Mouse (Mus musculus) cerebellum, adult 18-20 months (tissue): ENCODE data around the gene Pcbd1.
A peak's percentile ranks its signal among the peaks of the same experiment; 100 is the strongest.

Source experiments
- DNase-seq, 2 experiments: peaks; one replicate each; pipeline ENCODE4 v3.0.0; 2021

Pcbd1 gene

DNA sequence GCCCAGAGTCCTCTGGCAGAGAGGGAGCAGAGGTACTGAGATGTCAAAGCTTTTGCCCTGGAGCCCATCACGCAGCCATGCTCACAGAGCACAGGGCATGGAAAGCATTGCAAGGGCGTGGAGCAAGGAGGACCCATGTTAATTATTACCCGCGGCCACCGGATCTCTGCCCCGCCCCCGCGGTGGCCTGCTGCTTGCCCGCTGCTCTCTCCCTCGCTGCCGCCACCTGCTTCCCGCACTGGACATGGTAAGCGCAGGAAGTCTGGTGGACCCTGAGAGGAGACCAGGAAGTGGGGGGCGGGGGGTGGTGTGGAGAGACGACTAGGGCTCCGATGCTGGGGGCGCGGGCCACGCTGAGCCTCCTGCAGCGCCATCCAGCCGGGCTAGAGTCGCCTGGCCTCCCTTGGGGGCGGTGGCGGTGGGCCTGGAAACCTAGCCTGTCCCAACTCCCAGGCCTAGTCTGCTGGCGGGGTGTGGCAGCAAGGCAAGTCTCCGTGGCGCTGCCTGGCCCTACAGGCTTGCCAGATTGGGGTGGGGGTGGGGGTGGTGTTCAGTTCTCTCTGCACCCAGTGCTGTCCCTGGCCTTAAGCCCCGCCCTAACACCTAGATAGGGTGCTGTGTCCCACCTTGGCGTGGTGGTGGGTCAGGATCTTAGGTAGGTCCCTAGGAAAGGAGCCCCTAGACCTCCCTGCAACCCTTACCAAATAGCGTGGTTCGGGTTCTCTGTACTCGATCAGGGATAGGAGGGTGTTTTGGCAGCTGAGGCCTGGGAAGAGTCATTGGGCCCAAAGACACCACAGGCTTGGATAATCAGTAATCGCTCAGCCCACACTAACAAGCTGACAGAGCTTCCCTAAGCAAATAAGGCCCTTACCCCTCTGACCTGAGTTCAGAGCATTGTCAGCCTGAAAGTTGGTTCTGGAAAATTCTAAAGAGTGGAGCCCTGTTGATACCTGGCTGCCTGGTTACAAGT lies at the start of gene Pcbd1:
Gene Pcbd1, plus strand, starts transcription at position 162 of the 973 bp plus-strand sequence.
- DNase-seq: peak; percentile 62 to 66

DNA sequence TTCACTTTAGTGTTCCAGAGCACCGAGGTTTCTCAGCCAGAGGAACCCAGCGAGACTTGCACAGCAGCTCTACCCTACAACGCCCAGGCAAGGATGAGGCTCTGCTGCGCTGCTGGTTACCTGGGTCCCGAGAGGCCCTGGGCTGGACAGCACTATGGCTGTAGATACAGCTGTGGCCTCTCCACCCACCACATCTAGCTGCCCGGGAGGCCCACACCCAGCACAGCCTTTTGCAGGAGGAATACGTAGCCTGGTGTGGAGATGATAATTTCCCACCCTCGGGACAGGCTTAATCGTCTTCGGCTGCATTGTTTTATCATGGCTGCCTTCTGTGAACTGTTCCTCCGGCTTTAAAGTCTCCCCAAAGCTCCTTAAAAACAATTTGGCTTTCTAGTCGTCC lies 49.5 kb upstream of the Pcbd1 start:
- no peak for DNase-seq

DNA sequence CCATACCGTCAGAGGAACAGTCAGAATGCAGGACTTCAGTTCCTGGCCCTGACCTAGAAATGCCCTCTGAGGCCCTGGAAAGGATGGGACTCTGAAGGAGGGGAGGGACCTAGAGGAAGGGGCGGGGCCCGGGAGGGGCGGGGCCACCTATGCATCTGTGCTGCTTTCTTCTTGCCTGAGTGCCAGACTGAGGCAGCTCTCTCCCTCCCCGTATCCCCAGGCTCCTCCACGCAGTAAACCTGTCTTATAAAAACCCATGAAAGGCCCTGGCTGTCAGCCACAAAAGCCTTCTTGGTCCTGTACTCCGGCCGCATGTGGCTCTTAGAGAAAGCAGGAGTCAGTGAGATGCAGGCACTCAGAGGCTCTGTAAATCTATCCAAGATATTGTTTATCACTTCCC lies 44.0 kb upstream of the Pcbd1 start:
- no peak for DNase-seq

DNA sequence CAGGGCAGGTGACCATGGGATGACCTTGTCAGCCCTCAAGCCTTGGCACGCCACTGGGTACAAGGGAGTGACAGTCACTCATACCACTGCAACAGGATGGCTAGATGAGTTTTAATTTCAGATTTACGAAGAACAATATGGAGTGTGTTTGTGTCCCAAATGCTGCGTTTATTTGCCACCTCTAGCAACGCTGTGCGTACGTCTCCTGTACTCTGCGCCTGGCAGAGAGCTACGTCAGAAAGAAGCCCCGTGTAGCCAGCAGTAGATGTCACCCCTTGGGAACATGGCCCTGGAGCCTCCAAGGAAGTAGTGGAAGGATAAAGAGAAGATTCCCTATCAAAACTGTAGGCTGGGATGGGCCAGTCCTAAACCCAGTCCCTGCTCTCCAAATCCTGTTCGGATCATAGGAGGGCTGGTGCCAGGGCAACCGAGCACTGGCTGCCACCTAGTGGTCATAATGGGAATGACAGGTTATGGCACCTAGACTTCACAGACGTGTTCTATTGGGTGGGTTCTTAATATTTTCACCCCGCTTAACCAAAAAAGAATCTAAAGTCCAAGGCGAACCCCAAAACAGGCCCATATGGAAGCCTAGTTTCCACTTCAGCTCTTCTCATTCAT lies 37.0 kb upstream of the Pcbd1 start:
- DNase-seq: peak; percentile 73 to 85

DNA sequence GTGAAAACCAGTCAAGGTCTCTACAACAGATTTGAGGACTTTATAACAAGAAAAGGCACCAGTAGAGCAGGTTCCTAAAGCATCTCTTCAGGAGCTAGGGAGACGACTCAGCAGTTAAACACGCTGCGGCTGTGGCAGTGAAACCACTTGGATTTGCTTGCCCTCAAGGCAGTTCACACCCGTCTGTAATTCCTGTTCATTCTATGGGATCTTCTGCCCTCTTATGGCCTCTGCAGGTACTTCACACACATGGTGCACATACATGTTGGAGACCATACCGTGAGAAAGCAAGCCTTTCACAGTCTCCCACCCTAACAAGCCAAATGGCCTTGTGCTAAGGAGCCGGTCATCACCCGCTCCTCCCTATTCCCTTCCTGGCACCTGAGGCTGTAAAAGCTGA lies 32.5 kb upstream of the Pcbd1 start:
- DNase-seq: no peak

GRCm38 (mm10) chr10:61059101-61059500 lies 30.0 kb upstream of the Pcbd1 start:
- DNase-seq: no peak

- DNase-seq: no peak
Observed at GRCm38 (mm10) chr10:61059543-61060110, 29.5 kb upstream of the Pcbd1 start.

DNA sequence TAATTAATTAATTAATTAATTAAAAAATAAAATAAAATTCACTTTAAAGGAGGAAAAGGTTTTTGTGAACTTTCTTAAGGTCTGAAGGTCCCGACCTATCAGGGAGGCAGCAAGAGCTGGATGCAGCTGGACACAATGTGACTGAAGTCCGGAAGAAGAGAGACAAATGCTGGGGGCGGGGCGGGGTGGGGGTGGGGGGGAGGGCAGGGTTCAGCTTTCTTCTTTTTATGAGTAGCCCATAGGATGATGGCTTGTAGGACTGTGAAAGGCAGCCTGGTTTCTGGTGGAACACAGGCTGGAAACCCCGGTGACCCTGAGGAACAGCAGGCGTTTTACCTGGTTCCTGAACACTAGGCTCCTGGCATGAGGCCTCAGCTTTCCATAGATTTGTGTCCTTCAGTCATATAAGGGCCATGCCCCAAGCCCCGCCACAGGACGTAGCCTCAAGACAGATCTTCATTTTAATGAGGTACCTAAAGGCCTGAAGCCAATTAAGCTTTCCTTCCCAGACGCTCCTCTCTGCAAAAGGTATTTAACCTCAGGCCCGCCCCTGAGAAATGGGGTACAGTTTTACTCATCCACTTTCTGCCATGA lies 25.8 kb upstream of the Pcbd1 start:
- no peak for DNase-seq

DNA sequence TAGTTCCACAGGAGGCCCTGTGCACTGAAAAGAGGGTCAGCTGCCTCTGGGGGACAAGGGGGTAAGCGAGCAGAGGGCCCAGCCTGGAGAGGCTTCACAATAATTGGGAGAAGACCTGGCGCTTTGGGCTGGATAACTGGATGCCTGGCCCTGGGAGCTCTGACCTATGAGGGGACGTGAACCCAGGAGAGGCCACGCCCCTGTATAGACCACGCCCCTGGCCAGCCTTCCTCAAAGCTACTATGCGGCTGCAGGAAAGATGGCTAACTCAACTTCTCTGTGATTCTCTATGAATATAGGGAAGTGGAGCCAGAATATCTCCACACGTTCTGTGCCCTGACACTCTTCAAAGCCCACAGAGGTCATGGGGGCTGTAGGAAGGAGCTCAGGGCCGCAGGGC lies 24.5 kb upstream of the Pcbd1 start:
- no peak for DNase-seq

DNA sequence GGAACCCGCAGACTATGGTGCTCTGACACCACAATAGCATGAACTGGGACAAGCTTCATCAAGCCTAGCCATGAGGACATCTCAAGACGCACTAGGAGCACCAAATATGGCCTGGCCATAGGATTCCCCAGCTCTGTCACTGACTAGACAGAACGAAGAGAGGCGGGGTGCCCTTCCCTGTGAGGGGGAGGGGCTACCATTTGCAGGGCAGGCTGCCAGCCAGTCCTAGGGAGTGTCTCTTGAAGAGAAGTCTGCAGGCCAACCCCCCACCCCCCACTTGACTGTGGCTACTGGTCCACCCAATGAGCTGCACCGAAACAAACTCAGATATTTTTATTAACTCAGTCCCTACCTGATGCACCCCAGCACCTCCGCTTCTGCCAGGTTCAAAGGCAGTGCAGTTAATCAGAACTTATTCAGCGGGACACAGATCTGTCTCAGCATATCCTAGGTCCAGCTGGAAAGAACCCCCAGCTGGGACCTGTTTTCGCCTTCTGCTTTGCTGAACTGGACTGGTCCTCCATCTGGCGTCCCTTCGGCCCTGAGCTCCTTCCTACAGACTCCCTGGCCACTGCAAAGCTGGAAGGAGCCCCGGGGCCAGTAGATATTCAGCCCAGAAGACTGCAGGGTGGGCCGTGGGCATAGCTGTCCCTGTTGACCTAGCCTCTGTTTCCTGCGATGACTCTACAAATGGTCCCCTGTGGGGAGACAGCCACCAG lies 23.7 kb upstream of the Pcbd1 start:
- DNase-seq: peak; percentile 30 to 38

DNA sequence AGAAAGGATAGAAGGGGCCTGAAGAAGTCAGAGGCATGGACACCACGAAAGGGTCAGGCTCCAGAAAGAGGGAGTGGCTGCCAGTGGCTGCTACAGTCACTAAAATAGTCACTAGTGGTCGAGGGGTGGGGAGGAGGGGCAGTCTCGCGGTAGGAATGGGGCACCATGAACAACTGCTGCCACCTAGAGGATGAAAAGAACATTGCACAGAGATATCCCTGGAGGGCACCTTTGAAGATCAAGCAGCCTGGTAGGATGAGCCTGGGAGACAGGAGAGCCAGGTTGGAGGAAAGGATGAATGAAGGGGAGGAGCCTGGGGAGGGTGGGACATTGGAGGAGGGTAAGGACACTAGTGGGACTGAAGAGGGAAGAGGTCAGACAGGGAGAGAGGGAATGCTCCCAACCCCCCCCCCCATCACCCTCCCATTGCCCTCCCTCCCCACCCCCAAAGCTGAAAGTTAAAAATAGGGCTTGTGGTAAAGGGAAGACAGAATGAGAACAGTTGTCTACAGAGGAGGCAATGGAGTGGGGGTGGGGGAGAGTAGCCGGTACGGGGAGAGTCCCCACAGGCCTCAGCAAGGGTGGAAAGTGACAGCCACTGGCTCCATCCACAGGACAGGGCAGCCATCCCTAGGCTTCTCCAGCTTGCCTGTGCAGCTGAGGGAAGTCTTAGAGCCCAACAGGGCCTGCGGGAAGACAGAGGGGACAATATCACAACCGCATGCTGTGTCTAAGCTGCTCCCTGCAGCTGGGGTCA lies 20.5 kb upstream of the Pcbd1 start:
- DNase-seq: peak; percentile 62 to 69

- DNase-seq: no peak
Observed at GRCm38 (mm10) chr10:61069248-61069647, 19.9 kb upstream of the Pcbd1 start.

GRCm38 (mm10) chr10:61072324-61072723 lies 16.8 kb upstream of the Pcbd1 start:
- peak; percentile 45 to 76 for DNase-seq

- no peak for DNase-seq
Observed at GRCm38 (mm10) chr10:61074643-61075042, 14.5 kb upstream of the Pcbd1 start.

GRCm38 (mm10) chr10:61075607-61076006 lies 13.5 kb upstream of the Pcbd1 start:
- DNase-seq: no peak

- DNase-seq: peak in 1 of 2 experiments; percentile 43
Observed at GRCm38 (mm10) chr10:61080227-61080930, 8.8 kb upstream of the Pcbd1 start.

DNA sequence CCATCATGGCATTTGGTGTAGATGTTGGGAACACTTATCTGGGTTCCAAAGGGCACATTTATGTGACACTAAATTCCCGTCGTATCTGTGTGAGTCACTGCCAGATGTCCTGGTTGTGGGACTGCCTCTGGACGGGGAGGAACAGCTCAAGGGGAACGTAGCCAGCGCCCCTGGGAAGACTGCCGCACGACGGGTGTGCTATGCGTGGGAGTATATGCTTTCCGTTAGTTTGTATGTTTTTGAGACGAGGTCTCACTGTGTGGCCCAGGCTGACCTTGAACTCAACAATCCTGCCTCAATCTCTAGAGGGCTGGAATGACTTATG lies 8.2 kb upstream of the Pcbd1 start:
- DNase-seq: no peak

DNA sequence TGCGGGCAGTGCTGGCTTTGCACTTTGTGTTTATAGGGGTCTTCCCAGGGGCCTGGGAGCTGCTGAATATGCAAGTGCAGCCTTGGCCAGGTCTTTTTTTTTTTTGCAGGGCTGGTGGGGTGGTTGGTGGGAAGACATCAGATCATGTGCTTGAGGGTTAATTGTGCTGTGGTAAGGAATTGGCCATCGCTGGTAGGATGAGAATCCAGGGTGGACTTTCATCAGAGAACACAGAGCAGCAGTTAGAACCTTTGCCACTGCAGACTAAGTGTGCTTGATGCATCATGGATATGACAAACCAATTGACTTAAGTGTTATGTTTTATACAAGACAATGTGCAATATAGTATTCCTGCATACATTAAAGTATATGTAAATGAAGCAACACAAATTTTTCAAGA lies 3.8 kb upstream of the Pcbd1 start:
- DNase-seq: no peak

DNA sequence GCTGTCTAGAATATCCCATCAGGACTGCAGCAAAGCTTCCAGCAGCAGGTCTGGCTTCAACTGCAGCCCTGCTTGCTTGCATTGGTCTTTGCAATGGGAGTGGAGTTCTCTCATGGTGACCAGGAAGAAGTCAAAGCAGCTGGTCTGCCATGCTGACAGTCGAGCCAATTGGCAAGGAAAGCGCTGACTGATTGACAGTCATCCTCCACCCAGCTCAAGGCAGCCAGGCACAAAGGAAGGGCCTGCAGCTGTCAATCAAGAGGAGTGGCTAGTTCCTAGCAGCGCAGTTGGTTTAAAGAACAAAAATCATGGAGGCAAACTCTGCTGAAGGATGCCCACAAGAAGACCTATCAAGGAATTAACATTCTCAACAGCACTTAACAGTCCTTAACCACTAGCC lies 2.6 kb upstream of the Pcbd1 start:
- DNase-seq: no peak

DNA sequence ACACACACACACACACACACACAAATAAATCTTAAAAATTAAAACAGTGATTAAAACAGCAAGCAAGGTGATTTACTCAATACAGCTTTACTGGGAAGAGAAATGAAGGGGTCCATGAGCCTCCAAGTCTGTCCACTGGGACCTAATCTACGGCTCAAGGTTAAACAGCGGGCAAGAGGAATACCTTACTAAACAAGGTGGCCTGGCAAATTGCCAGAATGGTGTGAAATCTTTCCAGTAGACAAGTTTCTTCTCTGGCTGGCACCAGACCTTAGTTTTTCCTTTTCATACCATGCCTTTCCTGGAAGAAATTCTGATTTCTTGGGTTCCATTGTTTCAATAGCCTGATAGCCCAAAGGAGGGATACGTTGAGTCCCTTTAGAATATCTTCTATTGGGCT lies 663 bp upstream of the Pcbd1 start:
- no peak for DNase-seq

DNA sequence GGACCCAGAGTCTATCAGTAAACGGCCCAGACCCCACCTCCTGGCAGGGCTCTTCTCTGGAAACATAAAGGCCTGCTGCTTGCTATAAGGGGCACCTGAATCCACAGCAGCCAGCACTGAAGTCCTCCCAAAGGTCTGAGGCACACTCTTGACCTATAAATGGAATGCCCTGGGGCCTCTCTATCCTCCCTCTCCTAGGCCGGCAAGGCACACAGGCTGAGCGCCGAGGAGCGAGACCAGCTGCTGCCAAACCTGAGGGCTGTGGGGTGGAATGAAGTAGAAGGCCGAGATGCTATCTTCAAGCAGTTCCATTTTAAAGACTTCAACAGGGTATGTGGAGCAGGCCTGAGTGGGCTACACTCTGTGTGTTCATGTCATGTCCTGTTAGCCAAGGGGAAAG lies 2.7 kb downstream of the Pcbd1 start:
- no peak for DNase-seq
